Mouse (Mus musculus): ENCODE data around the gene Bean1. TPM values are rescaled to one million over a fixed set of nuclear protein-coding genes. Genes with fewer than 3 reads are reported as not detected.

The Bean1 gene
- total and polyA plus RNA-seq, 2 experiments from 2014 or later = 9.2 to 32.5 TPM

GRCm38 (mm10) chr8:104131414-104131975, 38.7 kb upstream of the Bean1 start:
- no peak for TF ChIP-seq CTCF (IDR thresholded peaks at IDR 0.05; ENCODE audit: low read depth)
- ATAC-seq (no peak), DNase-seq (ENCODE audit: low spot score) (no peak)
- H3K9ac ChIP-seq (replicated peaks; ENCODE audit: low read length) = no peak overlapping the region
- H3K27ac ChIP-seq = no peak overlapping the region
- H3K36me3 ChIP-seq (ENCODE audit: insufficient read depth, low read length) = no peaks in the 10 kb centered on the region
- WGBS = 72% methylated on average over 7 of the region's 7 CpGs
- H3K9me3 ChIP-seq (ENCODE audit: low read length) = no peaks in the 10 kb centered on the region
- H3K4me3 ChIP-seq (ENCODE audit: low read length) = no peak overlapping the region
- no peaks in the 10 kb centered on the region for H3K4me1 ChIP-seq (ENCODE audit: insufficient read depth, low read length)
- H3K27me3 ChIP-seq (ENCODE audit: insufficient read depth, low read length) = no peaks in the 10 kb centered on the region
- H3K4me2 ChIP-seq (ENCODE audit: low read depth, low read length) = no peak overlapping the region

- 95% methylated on average over 8 of the region's 8 CpGs for WGBS
- no peak for DNase-seq (ENCODE audit: low spot score)
Observed at GRCm38 (mm10) chr8:104134521-104134920, 35.7 kb upstream of the Bean1 start.

DNA sequence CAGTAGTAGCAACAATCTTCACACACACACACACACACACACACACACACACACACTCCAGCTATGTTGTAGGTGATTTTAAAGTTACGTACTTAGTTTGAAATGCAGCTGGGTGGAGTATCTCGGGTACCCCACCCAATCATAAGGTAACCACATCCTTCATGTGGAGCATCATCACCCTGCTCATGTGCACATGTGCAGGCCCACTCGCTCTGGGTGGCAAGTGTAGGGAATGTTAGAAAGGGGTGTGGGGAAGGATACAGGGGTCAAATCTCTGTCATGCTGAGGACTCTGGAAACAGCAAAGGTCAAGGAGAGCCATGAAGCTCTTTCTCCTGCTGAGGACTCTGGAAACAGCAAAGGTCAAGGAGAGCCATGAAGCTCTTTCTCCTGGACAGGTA, 34.0 kb upstream of the Bean1 start:
- no peak for DNase-seq (ENCODE audit: low spot score)
- no peaks in the 10 kb centered on the region for H3K4me1 ChIP-seq (ENCODE audit: insufficient read depth, low read length)

More at GRCm38 (mm10) chr8:104134521-104134920, 35.7 kb upstream of the Bean1 start:
- Histone ChIP-seq H3K36me3 (ENCODE audit: insufficient read depth, low read length) (no peaks in the 10 kb centered on the region), H3K4me3 (ENCODE audit: low read length) (no peak overlapping the region), H3K9ac (replicated peaks; ENCODE audit: low read length) (no peak overlapping the region), H3K27me3 (ENCODE audit: insufficient read depth, low read length) (no peaks in the 10 kb centered on the region), H3K4me2 (ENCODE audit: low read depth, low read length) (no peak overlapping the region), H3K27ac (no peak overlapping the region), H3K4me1 (ENCODE audit: insufficient read depth, low read length) (no peaks in the 10 kb centered on the region), H3K9me3 (ENCODE audit: low read length) (no peaks in the 10 kb centered on the region)
- no peak for ATAC-seq
- TF ChIP-seq CTCF (IDR thresholded peaks at IDR 0.05; ENCODE audit: low read depth) = no peak

DNA sequence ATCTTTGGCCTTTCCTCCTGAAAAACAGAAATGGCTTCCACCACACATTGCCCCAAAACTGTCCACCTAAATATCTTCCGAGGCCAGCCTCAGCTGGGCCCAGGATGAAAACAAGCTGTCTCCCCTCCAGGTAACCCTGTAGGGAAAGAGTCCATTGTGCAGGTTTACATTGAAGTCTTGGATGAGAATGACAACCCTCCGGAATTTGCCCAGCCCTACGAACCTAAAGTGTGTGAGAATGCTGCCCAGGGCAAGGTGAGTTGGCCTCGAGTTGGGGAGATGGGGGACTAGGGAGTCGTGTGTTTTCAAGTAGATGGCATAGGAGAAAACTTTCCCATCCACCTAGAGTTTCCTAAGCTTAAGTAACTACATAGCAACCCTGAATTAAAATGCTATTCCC, 32.6 kb upstream of the Bean1 start:
- no peaks in the 10 kb centered on the region for H3K9me3 ChIP-seq (ENCODE audit: low read length)
- TF ChIP-seq CTCF (IDR thresholded peaks at IDR 0.05; ENCODE audit: low read depth) = no peak
- no peak overlapping the region for H3K4me3 ChIP-seq (ENCODE audit: low read length)
- H3K4me2 ChIP-seq (ENCODE audit: low read depth, low read length) = no peak overlapping the region
- no peak for DNase-seq (ENCODE audit: low spot score)
- H3K4me1 ChIP-seq (ENCODE audit: insufficient read depth, low read length) = no peaks in the 10 kb centered on the region
- H3K36me3 ChIP-seq (ENCODE audit: insufficient read depth, low read length) = no peaks in the 10 kb centered on the region
- H3K27me3 ChIP-seq (ENCODE audit: insufficient read depth, low read length) = no peaks in the 10 kb centered on the region
- no peak overlapping the region for H3K27ac ChIP-seq
- H3K9ac ChIP-seq (replicated peaks; ENCODE audit: low read length) = no peak overlapping the region
- ATAC-seq = no peak
- 89% methylated on average over 5 of the region's 5 CpGs for WGBS

More for the DNA sequence above, 34.0 kb upstream of the Bean1 start:
- H3K36me3 ChIP-seq (ENCODE audit: insufficient read depth, low read length) = no peaks in the 10 kb centered on the region
- no peak for ATAC-seq
- no peak overlapping the region for H3K27ac ChIP-seq
- 93% methylated on average over 3 of the region's 3 CpGs for WGBS
- no peaks in the 10 kb centered on the region for H3K27me3 ChIP-seq (ENCODE audit: insufficient read depth, low read length)
- no peak overlapping the region for H3K4me3 ChIP-seq (ENCODE audit: low read length)
- H3K9me3 ChIP-seq (ENCODE audit: low read length) = no peaks in the 10 kb centered on the region
- no peak overlapping the region for H3K4me2 ChIP-seq (ENCODE audit: low read depth, low read length)
- no peak for TF ChIP-seq CTCF (IDR thresholded peaks at IDR 0.05; ENCODE audit: low read depth)
- no peak overlapping the region for H3K9ac ChIP-seq (replicated peaks; ENCODE audit: low read length)

GRCm38 (mm10) chr8:104140611-104141010, 29.6 kb upstream of the Bean1 start:
- Histone ChIP-seq H3K36me3 (ENCODE audit: insufficient read depth, low read length) (no peaks in the 10 kb centered on the region), H3K4me1 (ENCODE audit: insufficient read depth, low read length) (no peaks in the 10 kb centered on the region), H3K9me3 (ENCODE audit: low read length) (no peaks in the 10 kb centered on the region), H3K27ac (no peak overlapping the region), H3K27me3 (ENCODE audit: insufficient read depth, low read length) (no peaks in the 10 kb centered on the region), H3K9ac (replicated peaks; ENCODE audit: low read length) (no peak overlapping the region), H3K4me3 (ENCODE audit: low read length) (no peak overlapping the region), H3K4me2 (ENCODE audit: low read depth, low read length) (no peak overlapping the region)
- 88% methylated on average over 13 of the region's 13 CpGs for WGBS
- no peak for DNase-seq (ENCODE audit: low spot score)
- no peak for TF ChIP-seq CTCF (IDR thresholded peaks at IDR 0.05; ENCODE audit: low read depth)
- ATAC-seq = no peak

DNA sequence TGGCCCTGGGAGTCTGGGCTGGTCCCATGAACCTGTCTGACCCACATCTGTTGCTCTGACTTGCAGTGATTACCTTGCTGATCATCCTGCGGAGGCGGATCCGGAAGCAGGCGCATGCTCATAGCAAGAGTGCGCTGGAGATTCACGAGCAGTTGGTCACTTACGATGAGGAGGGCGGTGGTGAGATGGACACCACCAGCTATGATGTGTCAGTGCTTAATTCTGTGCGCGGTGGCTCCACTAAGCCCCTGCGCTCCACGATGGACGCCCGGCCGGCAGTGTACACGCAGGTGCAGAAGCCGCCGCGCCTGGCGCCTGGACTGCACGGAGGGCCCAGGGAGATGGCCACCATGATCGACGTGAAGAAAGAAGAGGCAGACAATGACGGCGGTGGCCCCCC, 27.8 kb upstream of the Bean1 start:
- DNase-seq (ENCODE audit: low spot score) (no peak), ATAC-seq (no peak)
- WGBS = 92% methylated on average over 25 of the region's 25 CpGs
- H3K9me3 ChIP-seq (ENCODE audit: low read length) = no peaks in the 10 kb centered on the region
- H3K27ac ChIP-seq = no peak overlapping the region
- TF ChIP-seq CTCF (IDR thresholded peaks at IDR 0.05; ENCODE audit: low read depth) = no peak
- H3K27me3 ChIP-seq (ENCODE audit: insufficient read depth, low read length) = no peaks in the 10 kb centered on the region
- no peaks in the 10 kb centered on the region for H3K4me1 ChIP-seq (ENCODE audit: insufficient read depth, low read length)
- no peaks in the 10 kb centered on the region for H3K36me3 ChIP-seq (ENCODE audit: insufficient read depth, low read length)
- no peak overlapping the region for H3K4me3 ChIP-seq (ENCODE audit: low read length)
- H3K4me2 ChIP-seq (ENCODE audit: low read depth, low read length) = no peak overlapping the region
- H3K9ac ChIP-seq (replicated peaks; ENCODE audit: low read length) = no peak overlapping the region

GRCm38 (mm10) chr8:104143379-104143778, 26.9 kb upstream of the Bean1 start:
- DNase-seq (ENCODE audit: low spot score) = no peak
- H3K4me3 ChIP-seq (ENCODE audit: low read length) = no peak overlapping the region
- no peak overlapping the region for H3K9ac ChIP-seq (replicated peaks; ENCODE audit: low read length)
- no peak overlapping the region for H3K27ac ChIP-seq
- 83% methylated on average over 4 of the region's 4 CpGs for WGBS
- H3K9me3 ChIP-seq (ENCODE audit: low read length) = no peaks in the 10 kb centered on the region
- TF ChIP-seq CTCF (IDR thresholded peaks at IDR 0.05; ENCODE audit: low read depth) = no peak
- no peaks in the 10 kb centered on the region for H3K27me3 ChIP-seq (ENCODE audit: insufficient read depth, low read length)
- no peak for ATAC-seq
- H3K4me2 ChIP-seq (ENCODE audit: low read depth, low read length) = no peak overlapping the region
- H3K4me1 ChIP-seq (ENCODE audit: insufficient read depth, low read length) = no peaks in the 10 kb centered on the region
- no peaks in the 10 kb centered on the region for H3K36me3 ChIP-seq (ENCODE audit: insufficient read depth, low read length)
